Mouse (Mus musculus): ENCODE measurements at regions not wholly inside any gene's neighbourhood (a gene's known extent, or its start where the extent isn't known, plus 50 kb on each side); places are given as distances from the start of the nearest gene placed in this dataset.
"Not testable (repeated sequence)": the region's sequence is repeated elsewhere in the genome, so short reads cannot be mapped to it uniquely, and the experiment has no call there.

DNA sequence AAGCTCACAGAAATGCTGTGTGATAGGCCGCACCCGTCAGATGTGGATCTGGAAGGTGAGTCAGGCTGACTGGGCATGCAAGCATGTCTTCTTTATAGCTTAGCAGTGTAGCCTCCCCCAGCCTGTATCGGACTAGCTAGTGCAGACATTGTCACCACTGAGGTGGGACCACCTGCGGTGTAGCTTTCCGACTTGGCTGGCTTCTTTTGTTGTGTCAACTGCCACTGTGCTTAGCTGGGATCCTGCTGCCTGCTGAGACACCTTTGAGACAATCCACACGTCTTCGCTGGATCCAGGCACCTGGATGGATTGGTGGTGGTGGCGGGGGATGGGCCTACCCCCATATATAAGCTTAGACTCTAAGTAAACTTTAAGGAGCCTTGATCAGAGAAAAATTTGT is 177.7 kb upstream of the Unc93a2 start:
- intact Hi-C loops (cut with DNase I; ENCODE audit: low total_unique reads) = no loop called here
- no peak for DNase-seq

DNA sequence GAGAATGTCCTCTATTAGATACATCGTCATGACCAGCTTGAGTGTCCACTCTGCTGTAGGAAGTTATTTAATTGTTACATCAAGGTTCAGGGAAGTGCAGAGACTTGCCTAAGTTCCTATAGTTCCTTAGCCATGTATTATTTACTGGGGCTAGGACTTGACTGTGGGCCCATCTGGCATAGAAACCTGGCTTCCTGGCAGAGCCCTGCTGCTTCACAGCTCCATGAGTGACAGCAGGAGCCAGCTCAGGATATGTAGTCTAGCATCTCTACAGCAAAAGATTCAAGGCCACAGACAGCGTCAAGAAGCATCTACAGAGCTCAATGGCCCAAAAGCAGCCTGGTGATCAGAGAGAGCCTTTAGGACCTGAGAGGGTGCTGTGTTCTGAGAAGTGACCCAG is 163.2 kb upstream of the Unc93a2 start:
- intact Hi-C loops (cut with DNase I; ENCODE audit: low total_unique reads) = no loop called here
- DNase-seq = no peak

DNA sequence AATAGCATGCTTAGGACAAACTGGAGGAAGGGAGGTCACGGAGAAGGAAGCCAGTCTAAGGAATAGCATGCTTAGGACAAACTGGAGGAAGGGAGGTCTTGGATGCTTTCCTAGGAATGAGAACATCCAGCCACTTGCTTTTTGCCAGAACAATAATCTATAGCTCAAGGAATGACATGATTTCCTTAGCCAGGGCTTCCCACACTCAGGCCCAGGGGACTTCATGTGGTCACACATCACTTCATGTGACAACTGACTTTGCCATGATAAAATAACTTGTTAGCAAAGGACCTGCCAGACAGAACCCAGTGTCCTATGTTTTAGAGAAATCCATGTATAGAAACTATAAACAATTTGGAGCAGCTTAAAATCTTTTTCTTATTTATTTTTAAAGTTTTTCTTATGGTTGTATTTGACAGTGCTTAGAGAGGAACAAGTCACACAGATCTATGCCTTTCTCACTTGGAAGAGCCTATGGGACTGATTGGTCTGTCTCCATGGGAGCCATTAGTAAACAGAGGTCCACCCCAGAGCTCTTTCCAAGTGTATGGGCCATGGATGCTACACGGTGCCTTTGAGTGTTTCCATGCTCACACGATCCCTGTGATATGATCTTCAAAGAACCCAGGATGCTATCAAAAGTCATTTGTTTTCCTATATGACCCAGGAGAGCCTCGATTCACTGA is 153.3 kb upstream of the Unc93a2 start:
- intact Hi-C loops (cut with DNase I; ENCODE audit: low total_unique reads) = no loop called here

DNA sequence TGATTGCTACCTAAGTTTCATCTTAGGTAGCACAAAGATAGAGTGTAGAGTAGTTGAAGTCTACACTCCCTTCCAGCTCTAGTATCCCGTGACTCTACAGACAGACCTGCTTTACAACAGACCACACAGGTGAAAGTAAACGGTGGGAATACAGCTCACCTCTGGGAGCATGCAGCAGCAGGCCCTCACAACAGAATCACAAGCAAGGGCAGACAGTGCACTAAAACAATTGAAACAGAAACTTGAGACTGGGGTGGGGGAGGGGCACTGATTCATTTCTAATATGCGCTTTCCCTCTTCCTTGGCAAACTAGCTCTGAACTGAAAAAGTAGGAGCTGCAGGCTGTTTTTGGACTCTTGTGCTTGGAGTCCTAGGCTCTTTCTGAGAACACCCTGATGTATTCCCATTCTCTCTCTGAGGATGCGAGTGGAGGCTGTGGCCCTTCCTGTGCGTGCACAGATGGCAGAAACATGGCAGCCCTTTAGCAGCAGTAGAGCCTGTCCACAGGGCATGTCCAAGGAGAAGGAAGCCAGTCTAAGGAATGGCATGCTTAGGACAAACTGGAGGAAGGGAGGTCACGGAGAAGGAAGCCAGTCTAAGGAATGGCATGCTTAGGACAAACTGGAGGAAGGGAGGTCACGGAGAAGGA is 152.5 kb upstream of the Unc93a2 start:
- no peak for DNase-seq
- intact Hi-C loops (cut with DNase I; ENCODE audit: low total_unique reads) = no loop called here

More for the DNA sequence above, 153.3 kb upstream of the Unc93a2 start:
- no peak for DNase-seq

DNA sequence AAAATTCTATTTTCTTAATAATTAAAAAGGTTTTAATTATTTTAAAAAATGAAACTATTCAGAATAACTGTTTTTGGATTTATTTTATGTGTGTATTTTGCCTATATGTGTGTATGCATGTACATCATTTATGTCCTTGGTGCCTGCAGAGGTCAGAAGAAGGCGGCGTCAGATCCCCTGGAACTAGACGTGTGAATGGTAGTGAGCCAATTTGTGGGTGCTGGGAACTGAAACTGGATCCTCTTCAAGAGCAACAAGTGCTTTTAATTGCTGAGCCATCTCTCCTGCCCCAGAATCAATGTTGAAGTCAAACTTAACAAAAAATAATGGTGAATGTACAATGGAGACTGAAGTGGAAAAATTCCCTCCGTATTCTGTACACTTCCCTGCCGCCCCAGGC is 151.9 kb upstream of the Unc93a2 start:
- DNase-seq = no peak
- intact Hi-C loops (cut with DNase I; ENCODE audit: low total_unique reads) = no loop called here

DNA sequence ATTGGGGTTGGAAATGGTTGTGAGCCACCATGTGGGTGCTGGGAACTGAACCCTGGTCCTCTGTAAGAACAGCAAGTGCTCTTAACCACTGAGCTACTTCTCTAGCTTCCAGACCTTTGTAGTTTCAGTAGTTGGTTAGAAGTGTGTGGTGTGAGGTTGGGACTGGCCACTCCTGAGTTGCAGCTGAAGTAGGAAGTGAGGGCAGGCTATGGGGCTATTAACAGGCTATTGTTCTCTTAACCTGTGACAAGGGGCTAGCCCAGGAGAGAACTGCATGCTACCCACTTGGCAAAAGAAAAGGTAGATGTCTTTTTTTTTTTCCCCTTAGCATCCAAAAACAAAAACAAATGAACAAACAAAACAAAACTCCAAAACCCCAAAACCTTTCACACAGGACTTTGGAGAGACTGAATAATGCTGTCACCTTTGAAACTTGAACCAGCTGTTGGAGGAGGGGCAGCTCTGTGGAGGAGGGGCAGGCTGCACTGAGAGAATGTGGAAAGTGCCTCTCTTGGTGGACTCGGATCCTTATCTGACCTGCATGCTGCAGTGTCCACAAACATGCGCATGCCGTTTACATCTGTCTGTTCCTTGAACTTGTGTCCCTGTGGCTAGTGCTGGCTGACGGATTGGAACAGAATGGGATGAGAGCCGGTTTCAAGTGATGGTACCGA is 149.3 kb upstream of the Unc93a2 start:
- intact Hi-C loops (cut with DNase I; ENCODE audit: low total_unique reads) = no loop called here
- DNase-seq = no peak

DNA sequence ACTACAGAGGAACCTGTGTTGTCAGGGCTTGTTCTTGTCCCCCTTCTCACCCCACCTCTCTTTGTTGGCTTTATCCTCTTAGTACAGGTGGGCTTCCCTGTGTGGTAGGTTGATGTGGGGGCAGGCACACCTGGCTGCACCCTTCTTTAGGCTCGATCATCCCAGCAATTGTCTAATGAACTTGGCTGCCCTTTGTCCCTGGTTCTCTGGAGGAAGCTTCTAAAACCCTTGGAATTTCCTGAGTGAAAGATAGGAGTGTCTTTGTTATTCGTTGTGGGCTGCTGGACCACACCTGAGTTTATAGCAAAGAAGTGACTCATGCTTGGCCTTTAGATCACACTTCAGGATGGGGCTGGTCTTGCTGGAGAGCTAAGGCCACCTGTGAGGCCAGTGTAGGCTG is 148.3 kb upstream of the Unc93a2 start:
- DNase-seq = no peak
- intact Hi-C loops (cut with DNase I; ENCODE audit: low total_unique reads) = no loop called here

DNA sequence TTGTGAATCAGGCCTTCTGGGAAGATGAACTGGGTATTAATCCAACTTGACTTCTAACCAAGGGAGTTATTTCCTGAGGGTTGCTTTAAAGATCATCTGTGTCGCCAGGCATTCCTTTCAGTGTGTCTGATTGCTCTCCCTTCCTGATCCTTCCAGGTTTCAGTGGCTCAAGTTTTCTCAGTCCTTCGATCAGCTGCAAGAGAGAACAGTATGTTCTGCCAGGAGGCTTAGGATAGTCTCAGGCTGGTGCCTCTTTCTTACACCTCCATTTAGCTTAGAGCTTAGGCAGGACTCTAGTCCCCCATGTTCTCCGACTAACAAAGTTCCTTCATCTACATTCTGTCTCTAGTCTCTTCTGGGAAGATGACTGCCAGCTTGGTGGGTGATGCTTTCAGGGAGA is 147.4 kb upstream of the Unc93a2 start:
- intact Hi-C loops (cut with DNase I; ENCODE audit: low total_unique reads) = no loop called here
- no peak for DNase-seq

DNA sequence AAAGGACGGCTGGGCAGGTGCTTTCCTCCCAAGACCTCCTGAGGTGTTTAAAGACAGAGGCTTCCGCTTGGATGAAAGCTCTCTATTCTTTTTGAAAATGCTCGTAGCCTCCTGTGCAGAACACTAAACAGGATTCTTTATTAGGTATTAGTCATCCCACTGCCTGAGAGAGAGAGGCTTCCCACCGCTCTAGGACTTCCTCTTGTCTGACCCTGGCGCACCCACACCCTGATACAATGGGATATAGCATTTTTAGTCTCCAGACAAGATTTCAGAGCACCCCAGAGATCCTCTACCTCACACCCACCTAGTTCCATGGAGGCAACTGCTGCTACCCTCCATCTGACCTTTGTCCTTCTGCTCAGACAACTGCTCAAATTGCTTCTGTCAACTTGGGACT is 144.0 kb upstream of the Unc93a2 start:
- intact Hi-C loops (cut with DNase I; ENCODE audit: low total_unique reads) = no loop called here
- DNase-seq = no peak

DNA sequence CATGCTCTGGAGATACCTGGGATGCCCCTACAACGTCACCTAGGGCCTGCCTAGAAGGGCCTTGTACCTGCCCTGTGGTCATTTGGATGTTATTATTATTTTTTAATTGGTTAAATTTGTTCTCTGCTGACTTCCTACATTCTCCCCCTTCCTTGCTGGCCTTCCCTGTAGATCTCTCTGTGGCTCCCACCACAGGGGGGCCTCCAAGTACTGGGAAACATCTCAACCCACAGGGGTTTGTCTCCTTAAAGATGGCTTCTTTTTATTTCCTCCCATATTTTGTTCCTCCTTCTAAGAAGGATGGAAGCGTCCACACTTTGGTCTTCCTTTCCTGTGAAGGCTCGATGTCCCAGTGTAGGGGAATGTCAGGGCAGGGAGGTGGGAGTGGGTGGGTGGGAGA is 142.4 kb upstream of the Unc93a2 start:
- intact Hi-C loops (cut with DNase I; ENCODE audit: low total_unique reads) = no loop called here
- DNase-seq = peak; percentile 51

DNA sequence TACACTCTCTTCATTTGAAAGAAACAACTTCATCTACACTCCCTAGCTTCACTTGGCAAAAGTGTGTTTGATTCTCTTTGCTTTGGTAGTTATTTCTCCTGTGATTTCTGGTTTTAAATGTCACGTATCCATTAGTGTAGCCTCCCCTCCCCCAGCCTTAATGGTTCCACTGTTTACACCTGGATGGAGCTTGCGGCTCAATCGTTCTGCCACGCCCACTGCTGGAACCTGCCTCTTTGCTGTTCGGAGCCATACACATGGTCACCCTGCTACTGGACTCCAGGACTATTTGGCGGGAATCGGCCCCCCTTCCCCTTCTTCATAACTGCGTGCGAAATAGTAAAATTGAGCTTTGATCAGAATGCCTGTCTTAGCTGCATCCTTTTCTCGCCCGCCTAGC is 139.2 kb upstream of the Unc93a2 start:
- intact Hi-C loops (cut with DNase I; ENCODE audit: low total_unique reads); DNase-seq: not testable (repeated sequence)

DNA sequence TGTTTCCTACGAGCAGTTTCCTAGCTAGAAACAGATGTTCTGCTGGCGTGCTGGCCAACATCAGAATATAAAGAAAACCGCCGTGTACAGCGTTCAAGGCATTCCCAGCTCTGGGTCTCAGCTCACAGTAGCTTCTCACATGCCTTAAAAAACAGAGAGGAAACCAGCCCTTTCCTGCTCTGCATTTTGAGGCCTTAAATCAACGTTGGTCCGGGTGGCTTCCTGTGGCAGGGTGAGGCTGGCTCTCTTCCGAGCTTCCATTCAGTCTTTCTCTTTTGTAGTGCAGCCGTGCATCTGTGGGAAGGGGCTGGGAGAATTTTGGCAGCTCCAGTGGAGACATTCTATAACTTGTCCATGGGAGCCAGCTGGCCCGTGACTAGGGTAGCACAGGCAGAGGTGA is 135.9 kb upstream of the Unc93a2 start:
- intact Hi-C loops (cut with DNase I; ENCODE audit: low total_unique reads) = no loop called here
- DNase-seq = no peak

All from gastrocnemius, postnatal 14 days (tissue).